Mouse (Mus musculus): ENCODE measurements around the gene Tmem8. TPM values are rescaled to one million over a fixed set of nuclear protein-coding genes. Genes with fewer than 3 reads are reported as not detected.

The Tmem8 gene
- polyA plus RNA-seq (2015; fragmentation: Nextera tagmentation; extraction: Ambion mirVana), result 1.4 and 1.7 TPM in 2 replicates

GRCm38 (mm10) chr17:26113181-26113948 lies at the start of gene Tmem8:
Tmem8 (plus strand) TSS chr17:26113299.
- no peak within 1 kb of the TSS for H3K27ac ChIP-seq
- H3K36me3 ChIP-seq, result no peaks in the 10 kb centered on the region
- peak within 1 kb of the TSS; percentile 68 for H3K9ac ChIP-seq
- peak within 1 kb of the TSS; percentile 98 for H3K4me2 ChIP-seq
- peaks cover 13% of the 10 kb centered on the region for H3K4me1 ChIP-seq
- 2% methylated on average over 71 of the region's 75 CpGs for WGBS
- no peaks in the 10 kb centered on the region for H3K9me3 ChIP-seq
- peaks cover 90% of the 10 kb centered on the region for H3K27me3 ChIP-seq
- peak; percentile 32; the same call in 1 of the 2 replicates for ATAC-seq (ENCODE audit: insufficient number of reproducible peaks, insufficient read depth, low FRiP score, low TSS enrichment, low read depth)
- H3K4me3 ChIP-seq, result peak within 1 kb of the TSS; percentile 62

- Histone ChIP-seq H3K4me3 (no peak overlapping the region), H3K27ac (no peak overlapping the region), H3K9me3 (no peaks in the 10 kb centered on the region), H3K27me3 (no peaks in the 10 kb centered on the region), H3K9ac (peak overlapping the region; percentile 3; the same call in 1 of the 2 replicates), H3K36me3 (peaks cover 30% of the 10 kb centered on the region), H3K4me1 (peaks cover 48% of the 10 kb centered on the region), H3K4me2 (no peak overlapping the region)
- WGBS, result 81% methylated on average over 6 of the region's 6 CpGs
- ATAC-seq (ENCODE audit: insufficient number of reproducible peaks, insufficient read depth, low FRiP score, low TSS enrichment, low read depth), result no peak
These were observed 48.2 kb upstream of the Tmem8 start for GRCm38 (mm10) chr17:26064916-26065315.

DNA sequence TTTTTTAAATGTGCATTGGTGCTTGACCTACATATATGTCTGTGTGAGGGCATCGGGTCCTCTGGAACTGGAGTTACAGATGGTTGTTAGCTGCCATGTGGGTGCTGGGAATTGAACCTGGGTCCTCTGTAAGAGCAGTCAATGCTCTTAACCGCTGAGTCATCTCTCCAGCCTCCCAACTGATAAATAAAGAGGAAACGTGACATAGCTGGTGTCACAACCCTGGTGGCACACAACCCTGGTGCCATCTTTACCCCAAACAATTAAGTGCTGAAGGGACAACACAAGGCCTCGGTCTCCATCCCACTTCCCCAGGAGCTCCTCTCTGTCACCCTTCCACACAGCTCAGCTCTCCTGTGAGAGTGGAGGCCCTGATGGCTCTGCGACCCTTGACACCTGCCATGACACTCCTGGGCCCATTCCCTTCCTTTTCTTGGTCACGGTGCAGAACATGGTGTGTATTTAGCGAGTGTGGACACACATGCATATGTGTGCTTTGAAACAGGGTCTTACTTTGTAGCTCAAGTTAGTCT lies 46.5 kb upstream of the Tmem8 start:
- no peak overlapping the region for H3K27ac ChIP-seq
- H3K4me2 ChIP-seq, result peak overlapping the region; percentile 99
- peaks cover 28% of the 10 kb centered on the region for H3K36me3 ChIP-seq
- 94% methylated on average over 7 of the region's 7 CpGs for WGBS
- peak overlapping the region; percentile 88 for H3K9ac ChIP-seq
- peak overlapping the region; percentile 72 for H3K4me3 ChIP-seq
- 0 out of 2 replicates have a peak, but pooled peaks cover 3% of the 10 kb centered on the region for H3K27me3 ChIP-seq
- no peak for ATAC-seq (ENCODE audit: insufficient number of reproducible peaks, insufficient read depth, low FRiP score, low TSS enrichment, low read depth)
- peaks cover 50% of the 10 kb centered on the region for H3K4me1 ChIP-seq
- no peaks in the 10 kb centered on the region for H3K9me3 ChIP-seq

DNA sequence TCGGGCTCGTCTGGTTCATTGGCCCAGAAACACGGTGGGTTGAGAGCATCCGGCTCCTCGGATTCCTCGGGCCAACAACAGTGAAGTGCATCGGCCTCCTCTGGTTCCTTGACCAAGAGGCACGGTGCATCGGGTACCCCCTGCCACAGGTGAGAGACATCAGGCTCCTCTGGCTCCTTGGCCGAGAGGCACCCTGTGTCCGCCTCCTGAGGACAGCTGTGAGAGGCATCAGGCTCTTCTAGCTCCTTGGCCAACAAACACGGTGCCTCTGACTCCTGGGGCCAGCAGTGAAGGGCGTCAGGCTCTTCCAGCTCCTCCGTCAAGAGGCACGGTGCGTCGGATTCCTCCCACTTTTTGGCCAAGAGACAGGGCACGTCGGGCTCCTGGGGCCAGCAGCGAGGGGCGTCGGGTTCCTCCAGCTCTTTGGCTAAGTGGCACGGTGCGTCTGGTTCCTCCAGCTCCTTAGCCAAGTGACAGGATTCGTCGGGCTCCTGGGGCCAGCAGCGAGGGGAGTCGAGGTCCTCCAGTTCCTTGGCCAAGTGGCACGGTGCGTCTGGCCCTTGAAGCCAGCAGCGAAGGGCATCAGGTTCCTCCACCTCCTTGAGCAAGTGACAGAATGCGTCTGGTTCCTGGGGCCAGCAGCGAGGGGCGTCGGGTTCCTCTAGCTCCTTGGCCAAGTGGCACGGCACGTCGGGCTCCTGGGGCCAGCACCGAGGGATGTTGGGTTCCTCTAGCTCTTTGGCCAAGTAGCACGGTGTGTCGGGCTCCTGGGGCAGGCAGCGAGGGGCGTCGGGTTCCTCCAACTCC lies 44.9 kb upstream of the Tmem8 start:
- Histone ChIP-seq H3K4me2 (peak overlapping the region; percentile 99), H3K4me3 (peak overlapping the region; percentile 72), H3K27ac (0 out of 2 replicates have a peak overlapping the region, but pooled peaks have one; percentile 83), H3K4me1 (peaks cover 50% of the 10 kb centered on the region), H3K36me3 (peaks cover 20% of the 10 kb centered on the region), H3K9ac (peak overlapping the region; percentile 88), H3K9me3 (no peaks in the 10 kb centered on the region), H3K27me3 (0 out of 2 replicates have a peak, but pooled peaks cover 3% of the 10 kb centered on the region)
- under 1% methylated on average over 44 of the region's 44 CpGs for WGBS
- no peak for ATAC-seq (ENCODE audit: insufficient number of reproducible peaks, insufficient read depth, low FRiP score, low TSS enrichment, low read depth)

GRCm38 (mm10) chr17:26068831-26069739 lies 44.0 kb upstream of the Tmem8 start, which contains the start of gene Rab11fip3:
Rab11fip3 (minus strand) TSS chr17:26069555.
- peak within 1 kb of the TSS; percentile 99 for H3K4me2 ChIP-seq
- ATAC-seq (ENCODE audit: insufficient number of reproducible peaks, insufficient read depth, low FRiP score, low TSS enrichment, low read depth), result peak; percentile 92
- peak within 1 kb of the TSS; percentile 72 for H3K4me3 ChIP-seq
- peak within 1 kb of the TSS; percentile 83 for H3K27ac ChIP-seq
- H3K27me3 ChIP-seq, result 0 out of 2 replicates have a peak, but pooled peaks cover 3% of the 10 kb centered on the region
- peaks cover 14% of the 10 kb centered on the region for H3K36me3 ChIP-seq
- under 1% methylated on average over 86 of the region's 94 CpGs for WGBS
- H3K9ac ChIP-seq, result peak within 1 kb of the TSS; percentile 88
- H3K9me3 ChIP-seq, result no peaks in the 10 kb centered on the region
- peaks cover 47% of the 10 kb centered on the region for H3K4me1 ChIP-seq

DNA sequence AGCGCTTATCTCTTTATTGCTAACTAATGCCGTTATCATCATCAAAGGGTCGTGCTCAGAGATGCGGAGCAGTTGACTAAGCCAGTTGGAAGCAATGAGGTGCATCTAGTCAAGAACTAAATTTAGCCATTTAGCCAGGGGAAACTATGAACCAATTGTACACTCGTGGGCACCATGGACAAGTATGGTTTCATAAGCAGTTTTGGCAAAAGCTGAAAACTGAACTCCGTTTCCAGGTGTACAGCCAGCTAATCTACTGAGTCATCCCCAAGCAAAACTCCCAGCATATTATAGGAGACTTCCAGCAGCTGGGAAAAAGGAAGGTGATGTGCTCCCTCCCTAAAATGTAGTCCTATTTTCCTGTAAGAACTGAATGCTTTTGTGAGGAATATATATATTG lies 43.0 kb upstream of the Tmem8 start:
- Histone ChIP-seq H3K9me3 (no peaks in the 10 kb centered on the region), H3K4me2 (peak overlapping the region; percentile 99), H3K4me1 (peaks cover 38% of the 10 kb centered on the region), H3K27ac (no peak overlapping the region), H3K36me3 (peaks cover 3% of the 10 kb centered on the region), H3K4me3 (peak overlapping the region; percentile 72), H3K27me3 (0 out of 2 replicates have a peak, but pooled peaks cover 3% of the 10 kb centered on the region), H3K9ac (peak overlapping the region; percentile 88; the same call in 1 of the 2 replicates)
- ATAC-seq (ENCODE audit: insufficient number of reproducible peaks, insufficient read depth, low FRiP score, low TSS enrichment, low read depth), result no peak
- WGBS, result 42% methylated on average over 6 of the region's 6 CpGs

DNA sequence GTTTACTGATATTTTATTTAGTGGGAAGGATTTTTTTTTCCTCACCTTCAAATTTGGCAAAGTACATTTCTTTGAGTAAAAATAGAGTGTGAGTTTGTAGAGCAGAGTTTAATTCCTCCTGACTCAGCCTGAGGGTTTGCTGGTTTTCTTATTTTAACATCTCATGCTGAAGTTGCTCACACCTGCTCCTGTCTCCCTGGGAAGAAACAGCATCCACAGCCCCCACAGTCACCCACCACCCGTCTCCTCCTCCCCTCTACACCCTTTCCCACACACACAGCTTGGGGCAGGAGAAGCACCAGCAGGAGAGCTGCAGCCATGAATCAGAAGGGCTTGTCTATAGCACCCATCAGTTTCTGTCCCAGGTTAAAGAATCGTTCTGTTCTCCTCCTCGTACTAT lies 37.9 kb upstream of the Tmem8 start:
- Histone ChIP-seq H3K9me3 (no peaks in the 10 kb centered on the region), H3K9ac (no peak overlapping the region), H3K4me2 (no peak overlapping the region), H3K36me3 (no peaks in the 10 kb centered on the region), H3K4me1 (no peaks in the 10 kb centered on the region), H3K27ac (no peak overlapping the region), H3K27me3 (0 out of 2 replicates have a peak, but pooled peaks cover 3% of the 10 kb centered on the region), H3K4me3 (no peak overlapping the region)
- no peak for ATAC-seq (ENCODE audit: insufficient number of reproducible peaks, insufficient read depth, low FRiP score, low TSS enrichment, low read depth)
- WGBS, result 64% methylated on average over 3 of the region's 3 CpGs

GRCm38 (mm10) chr17:26078851-26079250 lies 34.2 kb upstream of the Tmem8 start:
- ATAC-seq (ENCODE audit: insufficient number of reproducible peaks, insufficient read depth, low FRiP score, low TSS enrichment, low read depth), result no peak
- no peaks in the 10 kb centered on the region for H3K4me1 ChIP-seq
- H3K9ac ChIP-seq, result no peak overlapping the region
- WGBS, result 87% methylated on average over 2 of the region's 2 CpGs
- H3K9me3 ChIP-seq, result no peaks in the 10 kb centered on the region
- H3K4me3 ChIP-seq, result no peak overlapping the region
- H3K27me3 ChIP-seq, result no peaks in the 10 kb centered on the region
- no peak overlapping the region for H3K27ac ChIP-seq
- H3K36me3 ChIP-seq, result peaks cover 14% of the 10 kb centered on the region
- H3K4me2 ChIP-seq, result no peak overlapping the region

GRCm38 (mm10) chr17:26080867-26081266 lies 32.2 kb upstream of the Tmem8 start:
- no peak overlapping the region for H3K27ac ChIP-seq
- no peak overlapping the region for H3K9ac ChIP-seq
- no peaks in the 10 kb centered on the region for H3K9me3 ChIP-seq
- H3K4me2 ChIP-seq, result no peak overlapping the region
- 52% methylated on average over 2 of the region's 2 CpGs for WGBS
- H3K4me1 ChIP-seq, result no peaks in the 10 kb centered on the region
- H3K4me3 ChIP-seq, result no peak overlapping the region
- no peaks in the 10 kb centered on the region for H3K27me3 ChIP-seq
- no peak for ATAC-seq (ENCODE audit: insufficient number of reproducible peaks, insufficient read depth, low FRiP score, low TSS enrichment, low read depth)
- peaks cover 20% of the 10 kb centered on the region for H3K36me3 ChIP-seq

GRCm38 (mm10) chr17:26087059-26087564 lies 26.0 kb upstream of the Tmem8 start:
- Histone ChIP-seq H3K27ac (no peak overlapping the region), H3K4me3 (no peak overlapping the region), H3K27me3 (no peaks in the 10 kb centered on the region), H3K9me3 (no peaks in the 10 kb centered on the region), H3K9ac (no peak overlapping the region), H3K36me3 (peaks cover 35% of the 10 kb centered on the region), H3K4me1 (peaks cover 9% of the 10 kb centered on the region; the same call in 1 of the 2 replicates), H3K4me2 (no peak overlapping the region)
- 92% methylated on average over 9 of the region's 9 CpGs for WGBS
- no peak for ATAC-seq (ENCODE audit: insufficient number of reproducible peaks, insufficient read depth, low FRiP score, low TSS enrichment, low read depth)

Measured in embryonic facial prominence, embryonic 13.5 days (tissue).